Mouse (Mus musculus) ES-Bruce4 (cell line): ENCODE results near the gene Gnat1.

ENCODE experiments used
- EP300 ChIP-seq: IDR thresholded peaks from 2 replicates; pipeline ENCODE4 v1.6.1; 2011; ENCODE audit warnings: low read depth, low read length; ENCODE audit not compliant: insufficient read depth
- POLR2A ChIP-seq: IDR thresholded peaks from one replicate; pipeline ENCODE4 v1.8.1; 2011; ENCODE audit warnings: low read length; ENCODE audit not compliant: insufficient read depth

DNA sequence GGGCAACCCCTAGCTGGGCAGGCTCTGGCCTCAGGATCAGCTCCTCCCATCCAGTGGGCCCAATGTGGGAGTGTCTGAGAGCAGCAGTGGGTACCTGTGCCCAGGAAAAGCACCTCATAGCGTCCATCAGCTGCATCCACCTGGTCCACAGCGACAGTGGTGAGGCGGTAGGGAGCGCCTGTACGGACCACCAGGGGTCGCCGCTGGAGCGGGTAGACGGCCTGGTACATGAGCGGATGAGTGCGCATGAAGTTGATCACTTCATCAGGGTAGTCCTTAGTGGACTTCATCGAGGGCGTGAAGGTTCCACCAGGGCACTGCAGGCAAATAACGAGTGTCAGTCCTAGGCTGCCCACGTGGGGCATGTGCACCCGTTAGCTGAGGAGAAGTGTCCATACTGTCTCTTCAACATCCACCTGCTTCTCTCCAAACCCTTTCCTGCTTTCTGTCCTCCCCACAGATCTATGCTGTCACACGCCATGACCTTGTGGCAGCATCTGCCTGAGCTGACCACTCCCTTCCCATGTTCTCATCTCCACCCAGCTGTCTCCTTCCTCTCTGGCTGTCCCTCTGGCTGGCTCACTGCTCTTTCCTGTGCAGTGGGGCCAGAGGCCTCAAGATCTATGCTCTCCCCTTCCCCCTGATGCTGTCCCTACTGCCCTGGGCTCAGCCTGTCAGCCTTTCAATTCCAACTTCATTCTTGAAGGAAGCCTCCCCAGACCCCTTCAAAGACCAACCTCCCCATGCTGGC lies 5.9 kb upstream of the Gnat1 start:
- TF ChIP-seq EP300 (no peak), POLR2A (no peak)
